Mouse (Mus musculus): ENCODE results near the gene Krt42.

DNA sequence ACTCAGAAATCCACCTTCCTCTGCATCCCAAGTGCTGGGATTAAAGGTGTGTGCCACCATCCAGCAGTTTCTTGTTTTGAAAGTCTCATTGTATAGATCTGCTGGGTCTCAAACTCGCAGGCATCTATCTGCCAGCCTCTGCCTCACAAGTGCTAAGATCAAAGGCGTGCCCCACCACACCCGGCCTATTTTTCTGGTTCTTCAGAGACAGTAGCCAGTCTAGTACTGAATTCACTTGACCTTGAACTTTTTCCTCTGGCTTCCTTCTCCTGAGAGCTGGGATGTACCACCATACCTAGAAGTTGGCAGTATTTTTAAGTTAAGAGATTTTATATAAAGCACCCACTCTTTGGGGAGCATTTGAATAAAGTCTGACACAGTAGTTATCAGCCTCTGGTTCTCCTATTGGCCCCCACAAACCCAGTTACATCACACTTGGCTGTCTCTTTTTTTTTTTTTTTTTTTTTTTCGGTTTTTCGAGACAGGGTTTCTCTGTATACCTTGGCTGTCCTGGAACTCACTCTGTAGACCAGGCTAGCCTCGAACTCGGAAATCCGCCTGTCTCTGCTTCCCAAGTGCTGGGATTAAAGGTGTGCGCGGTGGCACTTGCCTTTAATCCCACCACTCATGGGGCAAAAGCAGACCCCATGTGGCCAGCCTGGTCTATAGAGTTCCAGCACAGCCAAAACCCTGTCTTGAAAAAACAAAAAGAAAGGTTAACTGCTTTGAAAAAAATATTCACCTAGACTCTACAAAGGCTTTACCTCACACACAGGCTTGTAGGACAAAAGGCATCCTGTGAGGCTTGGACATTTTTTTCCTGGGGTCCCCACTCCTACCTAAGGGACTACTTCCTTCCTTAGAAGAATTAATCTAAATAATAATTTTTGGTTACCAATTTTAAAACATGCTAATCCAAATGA lies 49.1 kb upstream of the Krt42 start:
- TF ChIP-seq CTCF (IDR thresholded peaks at IDR 0.05; ENCODE audit: low read depth, low read length) (no peak), EP300 (IDR thresholded peaks at IDR 0.05; ENCODE audit: insufficient read depth, low read depth, low read length) (no peak), POLR2A (IDR thresholded peaks at IDR 0.05; ENCODE audit: insufficient read depth, low read length) (no peak)
